Mouse (Mus musculus) testis, adult 2 months (tissue): ENCODE results near the gene Otulin. TPM values are rescaled to one million over a fixed set of nuclear protein-coding genes. Genes with fewer than 3 reads are reported as not detected.

Experiments used
- H3K27ac ChIP-seq: fragments of 200-500 bp; 2 replicates; pipeline ENCODE4 v1.5.1; 2012; ENCODE audit warnings: low read depth, low read length; ENCODE audit not compliant: control insufficient read depth, insufficient read depth
- H3K27me3 ChIP-seq: fragments of 200-500 bp; 2 replicates; pipeline ENCODE4 v1.6.1; 2012; ENCODE audit warnings: mild to moderate bottlenecking, low read length, moderate library complexity; ENCODE audit not compliant: control insufficient read depth, insufficient read depth
- H3K36me3 ChIP-seq: fragments of 200-500 bp; 2 replicates; pipeline ENCODE4 v1.6.1; 2012; ENCODE audit warnings: mild to moderate bottlenecking, low read length; ENCODE audit not compliant: control insufficient read depth, insufficient read depth
- H3K4me1 ChIP-seq: fragments of 200-500 bp; 2 replicates; pipeline ENCODE4 v1.6.1; 2012; ENCODE audit warnings: low read length; ENCODE audit not compliant: control insufficient read depth, insufficient read depth
- H3K4me3 ChIP-seq: fragments of 200-500 bp; 2 replicates; pipeline ENCODE4 v1.5.1; 2012; ENCODE audit warnings: low read depth, mild to moderate bottlenecking, low read length, moderate library complexity, mixed read lengths; ENCODE audit not compliant: control insufficient read depth
- CTCF ChIP-seq: fragments of 200-500 bp; IDR thresholded peaks from 2 replicates; pipeline ENCODE4 v1.5.1; 2012; ENCODE audit warnings: low read depth, mild to moderate bottlenecking, inconsistent platforms, low read length, moderate library complexity; ENCODE audit not compliant: control insufficient read depth, insufficient read depth, insufficient replicate concordance
- POLR2A ChIP-seq: fragments of 200-500 bp; IDR thresholded peaks from 2 replicates; pipeline ENCODE4 v1.6.1; 2012; ENCODE audit warnings: low read depth, mild to moderate bottlenecking, inconsistent platforms, low read length, moderate library complexity; ENCODE audit not compliant: control insufficient read depth
- polyA plus RNA-seq: library from polyadenylated mRNA; depleted of rRNA; stranded (reverse); fragments of >200 nt; gene quantifications from 2 replicates; pipeline ENCODE4 v1.2.3, GENCODE M21; 2012

Otulin gene
- polyA plus RNA-seq, 1 experiment = 11.2 TPM

- TF ChIP-seq POLR2A = no peak
- TF ChIP-seq CTCF = no peak
- Histone ChIP-seq H3K36me3 (no peaks in the 10 kb centered on the region), H3K4me1 (no peaks in the 10 kb centered on the region), H3K27me3 (no peaks in the 10 kb centered on the region), H3K27ac (no peak overlapping the region), H3K4me3 (no peak overlapping the region)
Observed at GRCm38 (mm10) chr15:27508169-27508568, 122.3 kb downstream of the Otulin start.

GRCm38 (mm10) chr15:27506893-27507596 lies 123.4 kb downstream of the Otulin start:
- peak overlapping the region; percentile 29; the same call in 1 of the 2 replicates for H3K27ac ChIP-seq
- no peaks in the 10 kb centered on the region for H3K36me3 ChIP-seq
- H3K4me3 ChIP-seq = no peak overlapping the region
- TF ChIP-seq CTCF (no peak), POLR2A (no peak)
- H3K4me1 ChIP-seq = no peaks in the 10 kb centered on the region
- no peaks in the 10 kb centered on the region for H3K27me3 ChIP-seq

- TF ChIP-seq CTCF (no peak), POLR2A (no peak)
- no peaks in the 10 kb centered on the region for H3K27me3 ChIP-seq
- no peaks in the 10 kb centered on the region for H3K36me3 ChIP-seq
- H3K4me1 ChIP-seq = no peaks in the 10 kb centered on the region
- no peak overlapping the region for H3K27ac ChIP-seq
- H3K4me3 ChIP-seq = no peak overlapping the region
Observed at GRCm38 (mm10) chr15:27506127-27506886, 124.2 kb downstream of the Otulin start.

- Histone ChIP-seq H3K36me3 (no peaks in the 10 kb centered on the region), H3K27me3 (no peaks in the 10 kb centered on the region), H3K27ac (no peak overlapping the region), H3K4me1 (no peaks in the 10 kb centered on the region), H3K4me3 (no peak overlapping the region)
- TF ChIP-seq POLR2A (no peak), CTCF (no peak)
Observed at GRCm38 (mm10) chr15:27503801-27504730, 126.4 kb downstream of the Otulin start.

- H3K27ac ChIP-seq = no peak overlapping the region
- H3K27me3 ChIP-seq = no peaks in the 10 kb centered on the region
- H3K4me1 ChIP-seq = no peaks in the 10 kb centered on the region
- no peaks in the 10 kb centered on the region for H3K36me3 ChIP-seq
- H3K4me3 ChIP-seq = no peak overlapping the region
- TF ChIP-seq POLR2A (no peak), CTCF (no peak)
Observed at GRCm38 (mm10) chr15:27503221-27503620, 127.3 kb downstream of the Otulin start.

- TF ChIP-seq CTCF = no peak
- no peak for TF ChIP-seq POLR2A
Observed at GRCm38 (mm10) chr15:27502338-27502737, 128.2 kb downstream of the Otulin start.

More at GRCm38 (mm10) chr15:27502338-27502737, 128.2 kb downstream of the Otulin start:
- Histone ChIP-seq H3K27ac (peak overlapping the region; percentile 52), H3K4me3 (no peak overlapping the region), H3K4me1 (no peaks in the 10 kb centered on the region), H3K27me3 (no peaks in the 10 kb centered on the region), H3K36me3 (no peaks in the 10 kb centered on the region)
